Mouse (Mus musculus) brain, embryonic 14.5 days (tissue): ENCODE measurements around the gene Syt12.

Experiments
- CTCF ChIP-seq: fragments of 200-500 bp; IDR thresholded peaks from 2 replicates; pipeline ENCODE4 v1.5.1; 2012; ENCODE audit warnings: inconsistent platforms, mild to moderate bottlenecking, moderate library complexity, borderline replicate concordance; ENCODE audit not compliant: insufficient read depth, insufficient read length; ENCODE audit errors: extremely low read depth
- POLR2A ChIP-seq: fragments of 200-500 bp; IDR thresholded peaks from 2 replicates; pipeline ENCODE4 v1.6.1; 2012; ENCODE audit warnings: mild to moderate bottlenecking, inconsistent platforms, borderline replicate concordance; ENCODE audit not compliant: poor library complexity, insufficient read depth, insufficient read length, severe bottlenecking; ENCODE audit errors: extremely low read depth

DNA sequence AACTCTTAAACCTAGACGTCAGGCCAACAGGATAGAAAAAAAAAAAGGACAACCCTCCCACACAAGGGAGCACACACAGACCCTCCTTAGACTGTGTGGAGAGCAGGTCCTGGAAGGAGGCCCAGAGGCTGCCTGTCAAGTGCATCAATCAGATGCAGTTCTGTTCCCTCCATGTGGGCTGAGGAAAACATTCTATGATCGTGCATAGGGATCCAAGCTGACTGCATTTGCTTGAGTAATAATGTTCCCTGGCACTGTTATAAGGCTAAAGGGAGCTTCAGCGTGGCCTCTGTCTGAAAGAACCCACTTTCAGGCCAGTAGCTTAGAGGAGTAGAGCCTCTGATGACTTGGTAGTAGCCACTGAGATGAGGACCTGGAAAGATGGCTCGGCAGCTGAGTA lies 24.7 kb downstream of the Syt12 start:
- TF ChIP-seq CTCF (no peak), POLR2A (no peak)
